ENCODE assay signal across 18 mouse cellular contexts in genomic region chr14:56665651-56666050, GRCm38 (mm10). TPM values are rescaled to one million over a fixed set of nuclear protein-coding genes. Genes with fewer than 3 reads are reported as not detected.
DNase-seq lines count a peak whose midpoint lies in the region; ATAC-seq lines count a peak whose summit lies in the region.
"Had no signal": no experiment of that assay in that cellular context is flagged by ENCODE, and none has a peak within 500 bp of the region (broad histone marks: within the 10 kb centered on the region; RNA-seq: fewer than 3 reads in every experiment).

No protein-coding gene starts in this region.

- no peak overlapping the region for H3K27ac ChIP-seq in heart, embryonic 11.5 days (ENCODE audit: low read depth, low read length)
- no peak overlapping the region for H3K27ac ChIP-seq in liver, embryonic 12.5 days
- H3K27ac ChIP-seq: forebrain, embryonic 13.5 days; liver, embryonic 13.5 days had no signal

- H3K36me3 ChIP-seq in heart, embryonic 11.5 days (ENCODE audit: control insufficient read depth, insufficient read depth, low read length): no peaks in the 10 kb centered on the region
- no peaks in the 10 kb centered on the region for H3K36me3 ChIP-seq in liver, embryonic 12.5 days
- H3K36me3 ChIP-seq: liver, embryonic 13.5 days had no signal

- H3K4me1 ChIP-seq in heart, embryonic 11.5 days (ENCODE audit: control insufficient read depth, insufficient read depth, low read length): peaks cover 13% of the 10 kb centered on the region
- H3K4me1 ChIP-seq in liver, embryonic 12.5 days: peaks cover 25% of the 10 kb centered on the region

- H3K4me2 ChIP-seq in heart, embryonic 11.5 days: no peak overlapping the region
- no peak overlapping the region for H3K4me2 ChIP-seq in liver, embryonic 12.5 days
- H3K4me2 ChIP-seq: forebrain, embryonic 13.5 days; liver, embryonic 13.5 days had no signal

- DNase-seq in heart, adult 18-20 months: peak; percentile 36 to 47
- peak; percentile 40 to 62 for DNase-seq in layer of hippocampus, adult 18-20 months (ENCODE audit: low spot score in 2 of 2)
- no peak for DNase-seq in layer of hippocampus, adult 9-10 months (ENCODE audit: low spot score)
- DNase-seq in NIH3T3 (ENCODE audit: low read depth): peak; percentile 21
- DNase-seq in heart, postnatal 25 days (ENCODE audit: low spot score): peak; percentile 4
- DNase-seq: adrenal gland, adult 8-10 months; cerebellum, adult 11-12 months; cerebellum, postnatal 25 days; gastrocnemius, postnatal 36 days; liver, embryonic 13.5 days; thymus, postnatal 36 days had no signal

- WGBS in heart, embryonic 11.5 days (ENCODE audit: insufficient replicate concordance): 64% methylated on average over 5 of the region's 5 CpGs
- 71% methylated on average over 5 of the region's 5 CpGs for WGBS in liver, embryonic 12.5 days (ENCODE audit: insufficient replicate concordance)

- no peak overlapping the region for H3K9ac ChIP-seq in heart, embryonic 11.5 days (ENCODE audit: low read depth, low read length)
- H3K9ac ChIP-seq in liver, embryonic 12.5 days: no peak overlapping the region
- H3K9ac ChIP-seq: forebrain, embryonic 13.5 days; liver, embryonic 13.5 days had no signal

- ATAC-seq in heart, embryonic 11.5 days (replicated peaks; ENCODE audit: insufficient number of reproducible peaks, low FRiP score, low TSS enrichment): no peak
- ATAC-seq in monocyte, adult 5-6 weeks (replicated peaks; ENCODE audit: insufficient number of reproducible peaks, low FRiP score, low TSS enrichment, poor library complexity, severe bottlenecking): no peak
- ATAC-seq in liver, embryonic 12.5 days: no peak
- ATAC-seq: forebrain, embryonic 13.5 days; hindbrain, embryonic 16.5 days; intestine, postnatal 0 days had no signal

- H3K9me3 ChIP-seq in heart, embryonic 11.5 days (replicated peaks; ENCODE audit: control insufficient read depth, low read length): no peaks in the 10 kb centered on the region
- H3K9me3 ChIP-seq in liver, embryonic 12.5 days (replicated peaks): no peaks in the 10 kb centered on the region
- H3K9me3 ChIP-seq: forebrain, embryonic 13.5 days; liver, embryonic 13.5 days had no signal

- no peak overlapping the region for H3K4me3 ChIP-seq in heart, embryonic 11.5 days (ENCODE audit: low read depth, low read length)
- no peak overlapping the region for H3K4me3 ChIP-seq in liver, embryonic 12.5 days
- H3K4me3 ChIP-seq: forebrain, embryonic 13.5 days; liver, embryonic 13.5 days had no signal

- intact Hi-C loops in heart, postnatal 25 days (cut with DNase I): loop anchor here (5.0 kb wide), 2 partner anchors 88 to 112 kb away; partner anchors contain the start of genes Cenpj, Parp4 and Pspc1

- H3K27me3 ChIP-seq in heart, embryonic 11.5 days (ENCODE audit: control insufficient read depth, insufficient read depth, low read length): no peaks in the 10 kb centered on the region
- H3K27me3 ChIP-seq in liver, embryonic 12.5 days (replicated peaks): no peaks in the 10 kb centered on the region
- H3K27me3 ChIP-seq: CH12.LX; forebrain, embryonic 13.5 days; liver, embryonic 13.5 days had no signal

RNA-seq across cellular contexts. Expression of gene Mphosph8, which starts 2.4 kb away (rescaled TPM):
- total RNA-seq in heart, adult 18-20 months (2021): 10 to 100 TPM; 27.0 to 29.0 TPM
- polyA plus RNA-seq in heart, embryonic 11.5 days (2014; fragmentation: Nextera tagmentation; extraction: Ambion mirVana): 28.0 and 34.9 TPM in 2 replicates
- 10 to 100 TPM; 48.2 to 57.3 TPM for total RNA-seq in layer of hippocampus, adult 18-20 months (2021)
- total RNA-seq in heart, postnatal 25 days (2021): 10 to 100 TPM; 23.8 to 26.1 TPM
- 20.5 to 54.0 TPM (median 23.9 TPM) in 3 replicates for total RNA-seq in monocyte, adult 5-6 weeks (2017)
- polyA plus RNA-seq in liver, embryonic 12.5 days (2016; fragmentation: Nextera tagmentation; extraction: Ambion mirVana): 16.0 and 18.6 TPM in 2 replicates
